Mouse (Mus musculus) ZHBTc4 (cell line): ENCODE measurements around the gene Haus2.
"Not testable (repeated sequence)": the region's sequence is repeated elsewhere in the genome, so short reads cannot be mapped to it uniquely, and the experiment has no call there.

Source experiments
- DNase-seq: peaks from one replicate; pipeline ENCODE4 v3.0.0-alpha.2; 2011; ENCODE audit warnings: low read depth, low spot score

Haus2 gene

GRCm38 (mm10) chr2:120608830-120609723 is at the start of gene Haus2, which contains the start of gene Lrrc57:
Gene Haus2, plus strand, starts transcription at chr2:120609383.
Gene Lrrc57, minus strand, starts transcription at chr2:120609520.
- peak; percentile 97 for DNase-seq

- no peak for DNase-seq
Observed at GRCm38 (mm10) chr2:120561524-120561923, 47.7 kb upstream of the Haus2 start.

GRCm38 (mm10) chr2:120562859-120563234 is 46.3 kb upstream of the Haus2 start:
- no peak for DNase-seq

- peak; percentile 96 for DNase-seq
Observed at GRCm38 (mm10) chr2:120563235-120563990, 45.8 kb upstream of the Haus2 start, which contains the start of gene Zfp106. Gene Zfp106, minus strand, starts transcription at chr2:120563843.

GRCm38 (mm10) chr2:120564548-120565188 is 44.5 kb upstream of the Haus2 start:
- not testable (repeated sequence) for DNase-seq

- DNase-seq, result no peak
Observed at GRCm38 (mm10) chr2:120565363-120565762, 43.8 kb upstream of the Haus2 start.

GRCm38 (mm10) chr2:120566886-120567797 is 42.0 kb upstream of the Haus2 start, which contains the start of gene Snap23:
Gene Snap23, plus strand, starts transcription at chr2:120567671.
- DNase-seq, result peak; percentile 99

- DNase-seq, result no peak
Observed at GRCm38 (mm10) chr2:120567798-120568320, 41.3 kb upstream of the Haus2 start.

GRCm38 (mm10) chr2:120571081-120571480 is 38.1 kb upstream of the Haus2 start:
- DNase-seq, result no peak

GRCm38 (mm10) chr2:120572161-120572560 is 37.0 kb upstream of the Haus2 start:
- not testable (repeated sequence) for DNase-seq

- no peak for DNase-seq
Observed at GRCm38 (mm10) chr2:120575121-120575520, 34.1 kb upstream of the Haus2 start.

- no peak for DNase-seq
Observed at GRCm38 (mm10) chr2:120575978-120576377, 33.2 kb upstream of the Haus2 start.

GRCm38 (mm10) chr2:120577799-120578198 is 31.4 kb upstream of the Haus2 start:
- DNase-seq, result peak; percentile 57

- DNase-seq, result peak; percentile 74
Observed at GRCm38 (mm10) chr2:120578286-120578685, 30.9 kb upstream of the Haus2 start.

GRCm38 (mm10) chr2:120589759-120590158 is 19.4 kb upstream of the Haus2 start:
- no peak for DNase-seq

- DNase-seq, result no peak
Observed at GRCm38 (mm10) chr2:120592227-120592626, 17.0 kb upstream of the Haus2 start.

- no peak for DNase-seq
Observed at GRCm38 (mm10) chr2:120597734-120598133, 11.4 kb upstream of the Haus2 start.

- DNase-seq, result no peak
Observed at GRCm38 (mm10) chr2:120599506-120599905, 9.7 kb upstream of the Haus2 start.

GRCm38 (mm10) chr2:120606021-120606690 is 3.0 kb upstream of the Haus2 start:
- DNase-seq, result no peak
